ENCODE assay signal across 8 mouse cellular contexts in the genomic region with DNA sequence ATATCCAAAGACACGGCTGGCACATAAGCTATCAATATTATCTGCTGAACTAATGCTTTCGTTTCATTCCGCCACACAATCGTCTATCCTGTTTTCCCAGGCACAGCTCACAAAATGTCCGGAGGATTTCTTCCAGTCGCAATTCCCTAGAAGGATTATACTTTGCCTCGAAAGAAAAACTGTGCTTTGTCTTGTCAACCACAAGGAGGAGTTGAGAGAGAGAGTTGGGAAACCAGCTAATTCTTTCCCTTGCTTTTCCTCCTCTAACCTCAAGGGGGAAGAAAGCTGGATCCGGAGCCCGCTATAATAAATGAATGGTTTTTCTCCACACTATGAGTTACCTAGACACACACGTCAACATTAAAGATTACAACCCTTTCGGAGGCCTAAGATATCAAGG. TPM values are rescaled to one million over a fixed set of nuclear protein-coding genes. Genes with fewer than 3 reads are reported as not detected.
DNase-seq lines count a peak whose midpoint lies in the region; ATAC-seq lines count a peak whose summit lies in the region.

No protein-coding gene starts in this region.

- no peaks in the 10 kb centered on the region; the same call in 1 of the 2 replicates for H3K36me3 ChIP-seq in embryonic facial prominence, embryonic 10.5 days (replicated peaks)
- no peaks in the 10 kb centered on the region for H3K36me3 ChIP-seq in heart, embryonic 16.5 days (ENCODE audit: control insufficient read depth, insufficient read depth)
- no peaks in the 10 kb centered on the region for H3K36me3 ChIP-seq in lung, embryonic 15.5 days

- 3% methylated on average over 11 of the region's 11 CpGs for WGBS in embryonic facial prominence, embryonic 10.5 days
- 1% methylated on average over 11 of the region's 11 CpGs for WGBS in heart, embryonic 16.5 days
- under 1% methylated on average over 11 of the region's 11 CpGs for WGBS in lung, embryonic 15.5 days

- H3K9me3 ChIP-seq in embryonic facial prominence, embryonic 10.5 days, result no peaks in the 10 kb centered on the region
- no peaks in the 10 kb centered on the region for H3K9me3 ChIP-seq in heart, embryonic 16.5 days (replicated peaks; ENCODE audit: control insufficient read depth, low read length)
- H3K9me3 ChIP-seq in lung, embryonic 15.5 days, result no peaks in the 10 kb centered on the region

- H3K27ac ChIP-seq in embryonic facial prominence, embryonic 10.5 days (replicated peaks), result no peak overlapping the region
- peak overlapping the region; percentile 68 for H3K27ac ChIP-seq in heart, embryonic 16.5 days (ENCODE audit: low read length)
- H3K27ac ChIP-seq in lung, embryonic 15.5 days, result no peak overlapping the region

- H3K4me1 ChIP-seq in embryonic facial prominence, embryonic 10.5 days, result peaks cover 20% of the 10 kb centered on the region
- H3K4me1 ChIP-seq in heart, embryonic 16.5 days (ENCODE audit: control insufficient read depth, insufficient read depth, low read length), result peaks cover 12% of the 10 kb centered on the region
- peaks cover 10% of the 10 kb centered on the region for H3K4me1 ChIP-seq in lung, embryonic 15.5 days

- ATAC-seq in CD4-positive, CD25-positive, alpha-beta regulatory T cell, adult 4 months, result peak; percentile 19
- ATAC-seq in heart, embryonic 16.5 days (replicated peaks; ENCODE audit: extremely low read depth, insufficient read depth, low FRiP score), result no peak
- ATAC-seq in lung, embryonic 15.5 days (ENCODE audit: borderline replicate concordance, extremely low read depth, low FRiP score, low TSS enrichment), result no peak

- H3K4me3 ChIP-seq in embryonic facial prominence, embryonic 10.5 days, result peak overlapping the region; percentile 90
- H3K4me3 ChIP-seq in heart, embryonic 16.5 days (ENCODE audit: low read length), result peak overlapping the region; percentile 77
- H3K4me3 ChIP-seq in lung, embryonic 15.5 days, result peak overlapping the region; percentile 78

- H3K9ac ChIP-seq in heart, embryonic 16.5 days (ENCODE audit: low read length), result peak overlapping the region; percentile 82
- H3K9ac ChIP-seq in lung, embryonic 15.5 days, result peak overlapping the region; percentile 89

- peak; percentile 87 for DNase-seq in ZHBTc4 (ENCODE audit: low read depth, low spot score)
- peak; percentile 30 for DNase-seq in embryonic facial prominence, embryonic 10.5 days (ENCODE audit: low spot score)
- DNase-seq in kidney, postnatal 14 days, result peak; percentile 53
- DNase-seq in ovary, adult 18-20 months (ENCODE audit: low spot score), result peak; percentile 6
- no peak for DNase-seq in spleen, adult 12 weeks (ENCODE audit: low spot score)

- H3K27me3 ChIP-seq in embryonic facial prominence, embryonic 10.5 days (replicated peaks; ENCODE audit: low read depth, poor library complexity, severe bottlenecking), result no peaks in the 10 kb centered on the region
- H3K27me3 ChIP-seq in heart, embryonic 16.5 days (ENCODE audit: control insufficient read depth, insufficient read depth, low read length), result no peaks in the 10 kb centered on the region
- H3K27me3 ChIP-seq in lung, embryonic 15.5 days, result no peaks in the 10 kb centered on the region

- peak overlapping the region; percentile 99 for H3K4me2 ChIP-seq in heart, embryonic 16.5 days (ENCODE audit: low read depth, low read length)
- peak overlapping the region; percentile 98 for H3K4me2 ChIP-seq in lung, embryonic 15.5 days

RNA-seq across cellular contexts. Expression of a gene that starts 1.2 kb away (rescaled TPM):
- 1 to 10 TPM; 3.4 to 6.7 TPM for polyA plus RNA-seq in CD4-positive, CD25-positive, alpha-beta regulatory T cell, adult 4 months (2017; shearing (Covaris generic))
- polyA plus RNA-seq in embryonic facial prominence, embryonic 10.5 days (2016; fragmentation: Nextera tagmentation; extraction: Ambion mirVana), result 31.3 and 31.4 TPM in 2 replicates
- polyA plus RNA-seq in heart, embryonic 16.5 days (2015; fragmentation: Nextera tagmentation; extraction: Ambion mirVana), result 18.2 and 19.7 TPM in 2 replicates
- polyA plus RNA-seq in lung, embryonic 15.5 days (2015; fragmentation: Nextera tagmentation; extraction: Ambion mirVana), result 31.3 and 32.8 TPM in 2 replicates

RNA-seq across cellular contexts. Expression of a gene that starts 55.8 kb away (rescaled TPM):
- polyA plus RNA-seq in CD4-positive, CD25-positive, alpha-beta regulatory T cell, adult 4 months (2017; shearing (Covaris generic)), result 10 to 100 TPM; 25.2 to 26.1 TPM
- polyA plus RNA-seq in embryonic facial prominence, embryonic 10.5 days (2016; fragmentation: Nextera tagmentation; extraction: Ambion mirVana), result 27.4 and 27.8 TPM in 2 replicates
- 13.6 and 15.0 TPM in 2 replicates for polyA plus RNA-seq in heart, embryonic 16.5 days (2015; fragmentation: Nextera tagmentation; extraction: Ambion mirVana)
- polyA plus RNA-seq in lung, embryonic 15.5 days (2015; fragmentation: Nextera tagmentation; extraction: Ambion mirVana), result 10.7 and 12.0 TPM in 2 replicates
